Mouse (Mus musculus): Measurements from ENCODE around the gene Rnaseh1. TPM values are rescaled to one million over a fixed set of nuclear protein-coding genes. Genes with fewer than 3 reads are reported as not detected.

The Rnaseh1 gene
- polyA plus RNA-seq, 2 experiments from 2014 or later = 28.9 to 29.2 TPM

Other genes starting within 250 kb of the Rnaseh1 start
- gene Dcdc2c, start 97.2 kb upstream of the Rnaseh1 start, polyA plus RNA-seq (2017; shearing (Covaris generic)) = not detected
- gene Allc, start 67.1 kb upstream of the Rnaseh1 start, polyA plus RNA-seq (2017; shearing (Covaris generic)) = not detected
- under 1 TPM in 1 of 2 experiments, not detected in 1; 0.34 TPM for gene Colec11, start 26.2 kb upstream of the Rnaseh1 start, polyA plus RNA-seq (2017; shearing (Covaris generic))
- 1,000 to 10,000 TPM; 1,659 to 2,490 TPM for gene Rps7, start 13.6 kb upstream of the Rnaseh1 start, polyA plus RNA-seq (2017; shearing (Covaris generic))
- gene Adi1, start 25.6 kb downstream of the Rnaseh1 start, polyA plus RNA-seq (2017; shearing (Covaris generic)) = 10 to 100 TPM; 34.9 to 47.6 TPM
- gene Trappc12, start 100.9 kb downstream of the Rnaseh1 start, polyA plus RNA-seq (2017; shearing (Covaris generic)) = 10 to 100 TPM; 31.6 to 46.1 TPM
- gene Eipr1, start 102.2 kb downstream of the Rnaseh1 start, polyA plus RNA-seq (2017; shearing (Covaris generic)) = 10 to 100 TPM; 30.1 to 43.8 TPM

Data from activated CD4-positive, CD25-positive, alpha-beta regulatory T cell, adult 4 months (primary cell).